Mouse (Mus musculus) regulatory T cell (primary cell): Measurements from ENCODE around the gene Gm37240.

Source experiments
- in situ Hi-C: fragments of 300-600 bp; cut with MboI, MseI; formaldehyde crosslinking; loops from one replicate; pipeline ENCODE4 v1.15.1; 2025; ENCODE audit warnings: high pct_unique_total_duplicates

The Gm37240 gene

DNA sequence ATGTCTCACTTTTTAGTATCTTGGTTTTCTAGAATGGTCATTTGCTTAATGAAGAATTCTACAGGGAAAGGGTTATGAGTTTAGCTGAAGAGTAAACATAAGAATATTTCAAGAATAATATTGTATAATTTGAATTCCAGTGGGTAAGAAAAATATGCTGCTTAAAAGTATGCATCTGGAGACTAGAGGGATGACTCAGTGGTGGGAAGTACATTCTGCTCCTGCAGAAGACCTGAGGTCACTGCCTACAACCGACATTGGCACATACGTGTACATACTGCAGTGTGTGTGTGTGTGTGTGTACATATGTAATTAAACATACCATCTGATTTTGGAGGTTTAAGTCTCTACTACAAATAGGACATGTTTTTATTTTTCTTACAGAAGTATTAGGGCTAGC is 251.7 kb downstream of the Gm37240 start:
- in situ Hi-C loops = no loop called here

- in situ Hi-C loops = no loop called here
Measured at GRCm38 (mm10) chr3:85635126-85635419, 252.2 kb downstream of the Gm37240 start.

DNA sequence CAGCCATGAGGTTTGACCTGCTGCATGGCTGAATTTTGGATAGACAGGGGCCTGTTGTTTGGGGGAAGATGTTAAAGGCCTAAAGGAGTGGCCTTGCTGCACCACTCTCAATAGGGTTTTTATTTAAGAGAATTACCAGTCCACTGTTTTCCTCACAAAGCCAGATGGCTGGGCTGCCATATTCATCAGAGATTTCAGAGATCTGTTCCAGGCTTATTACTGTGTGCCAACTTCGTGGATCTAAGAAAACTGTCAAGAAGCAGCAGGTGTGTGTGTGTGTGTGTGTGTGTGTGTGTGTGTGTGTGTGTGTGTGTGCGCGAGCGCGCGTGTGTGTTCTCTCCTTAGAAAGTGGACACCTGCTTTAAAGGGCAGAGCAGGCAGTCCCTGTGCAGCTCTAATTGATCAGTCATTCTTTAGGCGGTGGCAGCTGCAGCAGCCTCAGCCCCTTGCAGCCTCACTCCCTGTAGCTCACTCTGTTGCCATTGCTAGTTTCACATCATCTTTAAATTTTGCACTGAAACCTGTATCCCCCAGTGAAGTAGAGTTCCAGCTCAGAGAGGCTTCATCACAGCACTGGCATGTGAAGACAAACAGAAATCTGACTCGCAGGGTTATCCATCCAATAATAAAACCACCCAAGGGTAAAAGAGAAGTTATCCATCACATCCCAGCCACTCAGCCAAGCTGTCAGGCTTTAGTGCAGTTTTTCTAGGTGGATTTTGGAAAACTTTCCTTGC is 252.8 kb downstream of the Gm37240 start:
- in situ Hi-C loops = no loop called here

DNA sequence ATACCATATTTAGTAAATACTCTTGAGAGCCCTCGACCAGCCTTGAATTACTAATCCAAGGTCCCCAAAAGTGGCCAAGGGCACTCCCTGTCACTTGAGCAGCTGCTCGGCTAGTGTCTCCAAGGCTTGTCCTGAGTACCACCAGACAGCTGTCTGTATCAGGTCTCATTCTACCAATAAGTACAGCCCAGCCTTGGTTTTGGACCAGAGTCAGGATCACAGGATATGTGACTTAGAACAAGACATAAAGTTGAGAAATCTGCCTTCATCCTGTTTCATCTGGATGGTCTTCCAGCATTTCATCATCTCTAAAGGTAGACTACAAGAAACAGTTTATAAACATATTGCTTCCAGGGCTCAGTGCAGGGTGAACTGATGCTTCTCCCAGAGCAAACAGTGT is 253.6 kb downstream of the Gm37240 start:
- in situ Hi-C loops = no loop called here

DNA sequence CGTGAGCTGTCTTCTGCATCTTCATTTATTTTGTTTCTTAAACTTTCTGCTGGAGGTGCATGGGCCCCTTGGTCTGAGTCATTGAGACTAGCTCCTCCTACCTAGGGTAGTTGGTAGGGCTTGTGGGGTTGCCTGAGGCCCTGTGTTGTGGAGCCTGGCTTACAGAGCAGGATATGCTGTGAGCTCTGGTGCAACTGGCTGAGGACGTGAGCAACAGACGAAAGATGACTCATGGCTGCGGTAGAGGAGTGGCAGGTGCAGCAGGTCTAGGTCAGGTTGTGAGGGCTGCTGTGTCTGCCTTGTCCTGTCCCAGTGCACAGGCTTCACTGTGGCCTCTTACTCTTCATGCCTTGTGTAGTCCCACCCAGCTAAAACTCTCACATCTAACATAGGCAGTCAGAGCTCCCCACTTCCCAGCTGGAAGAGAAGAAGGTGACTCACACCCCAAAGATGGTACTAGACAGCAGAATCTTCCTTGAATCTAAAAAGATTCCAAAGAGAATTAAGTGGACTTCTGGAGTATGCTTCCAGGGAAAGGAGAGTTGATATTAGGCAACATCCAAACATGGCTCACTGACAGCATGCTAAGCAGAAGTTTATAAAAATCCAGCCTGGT is 257.3 kb downstream of the Gm37240 start:
- in situ Hi-C loops = no loop called here

DNA sequence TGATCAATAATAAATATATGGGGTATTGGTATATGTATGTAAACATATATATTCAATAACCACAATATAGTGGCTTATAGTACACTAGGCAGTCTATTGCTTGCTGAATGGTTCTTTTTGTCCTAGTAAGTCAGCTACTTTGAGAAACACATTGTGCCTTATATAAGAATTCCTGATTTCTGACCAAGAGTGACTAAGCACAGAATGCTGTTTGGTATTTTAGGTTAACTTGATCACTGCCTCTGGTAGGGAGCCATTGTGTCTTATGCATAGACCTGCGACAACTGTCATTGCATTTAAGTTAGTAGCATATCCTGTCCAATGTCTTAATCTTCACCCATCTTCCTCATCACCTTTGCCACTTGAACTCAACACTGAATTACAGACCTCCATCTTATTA is 267.6 kb downstream of the Gm37240 start:
- in situ Hi-C loops = no loop called here

DNA sequence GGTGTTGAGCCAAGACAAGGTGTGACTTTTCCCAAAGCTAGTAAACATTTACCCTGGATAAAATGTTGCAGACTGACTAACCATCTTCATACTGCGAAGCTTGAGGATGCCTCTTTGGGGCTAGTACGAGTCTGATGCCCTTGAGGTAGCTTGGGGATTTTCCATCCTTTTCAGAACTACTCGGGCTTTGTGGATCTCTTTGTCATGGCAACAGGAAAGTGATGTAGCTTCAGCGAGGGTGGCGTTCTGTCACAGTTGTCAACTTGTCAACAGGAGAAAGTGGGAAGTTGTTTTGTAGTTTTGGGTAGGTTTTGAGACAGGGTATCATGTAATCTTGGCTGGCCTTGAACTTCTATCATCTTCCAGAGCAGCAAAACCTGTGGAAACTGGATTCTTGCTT is 268.0 kb downstream of the Gm37240 start:
- in situ Hi-C loops = no loop called here

- in situ Hi-C loops = no loop called here
Measured at GRCm38 (mm10) chr3:85618885-85619284, 268.4 kb downstream of the Gm37240 start.

GRCm38 (mm10) chr3:85616389-85616788 is 270.9 kb downstream of the Gm37240 start:
- in situ Hi-C loops = no loop called here

- in situ Hi-C loops = no loop called here
Measured at GRCm38 (mm10) chr3:85607753-85608152, 279.6 kb downstream of the Gm37240 start.

GRCm38 (mm10) chr3:85606912-85607311 is 280.4 kb downstream of the Gm37240 start:
- in situ Hi-C loops = no loop called here

DNA sequence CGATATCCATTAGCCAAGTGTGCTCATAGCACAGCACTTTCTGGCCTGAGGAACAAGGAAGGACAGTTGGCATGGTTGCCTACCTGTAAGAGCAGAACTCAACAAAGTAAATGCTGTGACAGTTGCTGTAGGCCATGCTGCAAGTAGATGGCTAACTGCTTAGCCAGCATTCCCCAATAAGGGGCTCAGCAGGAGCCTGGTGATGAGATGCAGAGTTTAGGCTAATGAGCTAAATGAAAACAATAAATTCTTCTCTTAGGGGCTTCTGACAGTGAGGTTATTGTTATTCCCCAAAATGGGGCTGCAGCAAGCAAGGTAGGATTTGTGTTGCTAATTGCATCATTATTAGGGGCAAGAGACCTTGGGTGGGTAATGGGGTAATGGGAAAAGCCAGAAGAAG is 283.5 kb downstream of the Gm37240 start:
- in situ Hi-C loops = no loop called here

DNA sequence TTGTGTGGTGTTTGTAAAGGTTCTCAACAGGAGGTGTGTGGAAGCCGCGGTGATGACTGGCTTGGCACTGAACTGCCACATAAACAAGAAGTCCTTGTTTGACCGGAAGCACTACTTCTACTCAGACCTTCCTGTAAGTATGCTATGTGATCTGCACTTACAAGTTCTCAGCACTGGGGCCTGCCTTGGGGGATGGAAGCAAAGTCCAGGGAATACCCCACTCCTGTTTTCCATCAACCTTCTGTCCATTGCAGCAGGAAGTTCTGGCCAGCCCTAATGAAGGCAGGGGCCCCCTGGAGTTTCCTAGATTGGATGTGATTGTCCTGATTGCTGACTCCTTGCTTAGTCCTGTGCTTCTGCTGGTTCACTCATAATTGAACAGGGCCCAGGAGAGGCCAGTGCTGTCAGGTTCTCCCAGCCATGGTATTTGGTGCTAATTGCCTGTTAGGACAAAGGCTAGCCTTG is 285.4 kb downstream of the Gm37240 start:
- in situ Hi-C loops = no loop called here

- in situ Hi-C loops = no loop called here
Measured at GRCm38 (mm10) chr3:85599526-85599925, 287.8 kb downstream of the Gm37240 start.

DNA sequence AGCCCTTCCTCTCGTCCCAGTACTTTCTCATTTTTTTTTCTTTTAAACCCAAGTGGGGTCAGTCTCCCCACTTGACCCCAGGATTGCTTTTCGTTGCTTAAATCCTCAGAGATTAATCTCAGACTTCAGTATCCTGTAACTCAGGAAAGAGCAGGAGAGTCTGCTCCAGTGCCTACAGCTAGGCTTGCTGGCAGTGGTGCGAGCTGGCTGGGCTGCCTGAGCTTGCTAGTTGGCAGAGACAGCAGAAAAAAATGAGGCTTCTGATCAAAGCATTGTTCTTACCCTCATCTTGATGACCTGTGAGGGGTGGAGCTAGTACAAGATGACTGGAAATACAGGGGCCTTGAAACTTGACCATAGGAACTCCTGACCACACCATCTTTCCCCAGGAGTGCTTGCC is 292.9 kb downstream of the Gm37240 start:
- in situ Hi-C loops = no loop called here

GRCm38 (mm10) chr3:85592640-85593252 is 294.6 kb downstream of the Gm37240 start:
- in situ Hi-C loops = no loop called here

- in situ Hi-C loops = no loop called here
Measured at GRCm38 (mm10) chr3:85592067-85592466, 295.3 kb downstream of the Gm37240 start.

- in situ Hi-C loops = no loop called here
Measured at GRCm38 (mm10) chr3:85590090-85590754, 297.1 kb downstream of the Gm37240 start.

DNA sequence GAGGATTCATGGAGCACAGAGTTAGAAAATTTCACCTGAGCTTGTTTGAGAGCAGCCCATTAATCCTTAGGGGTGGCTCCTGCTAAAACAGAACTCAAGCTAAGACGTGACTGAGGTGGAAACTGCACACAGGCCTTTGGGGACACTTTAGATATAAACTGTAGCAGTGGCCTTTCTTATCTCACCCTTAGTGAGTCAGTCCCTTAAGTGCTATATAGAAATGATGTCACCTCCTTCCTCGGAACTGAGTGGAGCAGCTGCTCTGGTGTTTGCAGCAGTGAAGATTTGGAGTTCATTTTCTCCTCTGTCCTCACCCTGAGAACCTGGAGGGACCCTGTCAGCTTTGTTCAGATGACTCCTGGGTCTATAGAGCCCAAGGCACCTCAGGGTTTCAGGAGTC is 298.6 kb downstream of the Gm37240 start:
- in situ Hi-C loops = no loop called here

DNA sequence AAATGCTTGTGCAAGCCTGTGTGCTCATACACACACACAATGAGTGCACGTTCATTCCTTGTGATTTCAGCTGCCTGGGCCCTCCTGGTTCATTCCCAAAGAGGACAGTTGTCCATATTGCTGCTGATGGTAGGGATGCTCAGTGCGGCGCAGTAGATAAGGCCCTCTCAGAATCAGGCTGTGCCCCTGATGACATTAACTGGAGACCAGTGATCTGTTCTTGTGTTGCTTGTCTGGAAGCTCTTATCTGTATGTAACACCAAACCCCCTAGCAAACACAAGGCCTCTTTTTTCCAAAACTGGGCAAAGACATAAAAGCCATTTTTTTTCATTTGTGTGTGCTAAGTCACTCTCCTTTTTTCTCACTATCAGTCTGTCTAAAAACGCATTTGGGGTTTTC is 302.4 kb downstream of the Gm37240 start:
- in situ Hi-C loops = no loop called here

GRCm38 (mm10) chr3:85583194-85583593 is 304.1 kb downstream of the Gm37240 start:
- in situ Hi-C loops = no loop called here

DNA sequence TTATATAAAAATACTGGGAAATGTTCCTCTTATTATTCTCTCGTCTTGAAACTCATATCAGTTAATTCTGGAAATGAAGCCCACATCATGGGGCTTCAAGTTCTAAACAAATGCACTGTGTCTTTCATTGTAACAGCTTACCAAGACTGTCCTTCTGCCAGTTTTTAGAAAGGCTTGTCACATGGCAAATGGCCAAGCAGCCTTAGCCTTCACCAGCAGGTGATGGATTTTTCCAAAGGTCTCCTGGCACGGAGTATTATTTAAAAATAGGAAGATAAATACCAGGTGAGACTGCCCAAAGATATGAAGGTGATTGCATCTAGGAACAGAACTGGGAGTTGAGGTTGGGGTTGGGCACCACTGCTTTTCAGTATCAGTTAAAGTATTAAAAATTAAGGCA is 304.6 kb downstream of the Gm37240 start:
- in situ Hi-C loops = no loop called here
